Mouse (Mus musculus) lung, postnatal 0 days (tissue): ENCODE data around the gene Kif13a. TPM values are rescaled to one million over a fixed set of nuclear protein-coding genes. Genes with fewer than 3 reads are reported as not detected.

Source experiments
- ATAC-seq: fragments of 200-750 bp; cut with Nextera tagmentation; 2 replicates; pipeline ENCODE4 v1.8.0; 2017; ENCODE audit warnings: moderate library complexity
- DNase-seq: peaks from one replicate; pipeline ENCODE4 v3.0.0-alpha.2; 2016; ENCODE audit warnings: low spot score
- H3K27ac ChIP-seq: fragments of 300-500 bp; sonication (generic); 2 replicates; pipeline ENCODE4 v1.5.1; 2014; ENCODE audit warnings: antibody characterized with exemption, mild to moderate bottlenecking, low read length, mixed read lengths
- H3K27me3 ChIP-seq: fragments of 300-500 bp; sonication (generic); replicated peaks from 2 replicates; pipeline ENCODE4 v1.6.1; 2014; ENCODE audit warnings: low read length, mixed read lengths; ENCODE audit not compliant: insufficient read depth
- H3K36me3 ChIP-seq: fragments of 300-500 bp; sonication (generic); 2 replicates; pipeline ENCODE4 v1.6.1; 2014; ENCODE audit warnings: low read length, mixed read lengths; ENCODE audit not compliant: insufficient read depth
- H3K4me1 ChIP-seq: fragments of 300-500 bp; sonication (generic); 2 replicates; pipeline ENCODE4 v1.6.1; 2014; ENCODE audit warnings: antibody characterized with exemption, low read depth, low read length, mixed read lengths; ENCODE audit not compliant: insufficient read depth
- H3K4me2 ChIP-seq: fragments of 300-500 bp; sonication (generic); replicated peaks from 2 replicates; pipeline ENCODE4 v1.6.1; 2014; ENCODE audit warnings: low read depth, mild to moderate bottlenecking, low read length, moderate library complexity, mixed read lengths
- H3K4me3 ChIP-seq: fragments of 300-500 bp; sonication (generic); 2 replicates; pipeline ENCODE4 v1.5.1; 2014; ENCODE audit warnings: low read depth, low read length
- H3K9ac ChIP-seq: fragments of 300-500 bp; sonication (generic); replicated peaks from 2 replicates; pipeline ENCODE4 v1.6.1; 2014; ENCODE audit warnings: low read depth, mild to moderate bottlenecking
- H3K9me3 ChIP-seq: fragments of 300-500 bp; sonication (generic); 2 replicates; pipeline ENCODE4 v1.6.1; 2016; ENCODE audit warnings: low read length, mixed read lengths
- CTCF ChIP-seq: IDR thresholded peaks from 2 replicates; pipeline ENCODE4 v1.5.1; 2016; ENCODE audit warnings: antibody characterized with exemption, mild to moderate bottlenecking
- EP300 ChIP-seq: IDR thresholded peaks from 2 replicates; pipeline ENCODE4 v1.6.1; 2016; ENCODE audit warnings: antibody characterized with exemption, mild to moderate bottlenecking, control low read depth
- WGBS: fragments of 180-500 bp; shearing (Covaris S2); extraction: QIAGEN DNeasy Blood & Tissue Kit; methylation state at CpG from one replicate; pipeline ENCODE4 v1.1.7; 2014; 5-methylcytosine and 5-hydroxymethylcytosine counted together
- polyA plus RNA-seq: library from polyadenylated mRNA; unstranded; fragments of >200 nt; fragmentation: Nextera tagmentation; extraction: Ambion mirVana; gene quantifications from 2 replicates; pipeline ENCODE4 v1.2.1, GENCODE M21; 2015

The Kif13a gene
- polyA plus RNA-seq, 1 experiment from 2014 or later = 30.5 TPM

DNA sequence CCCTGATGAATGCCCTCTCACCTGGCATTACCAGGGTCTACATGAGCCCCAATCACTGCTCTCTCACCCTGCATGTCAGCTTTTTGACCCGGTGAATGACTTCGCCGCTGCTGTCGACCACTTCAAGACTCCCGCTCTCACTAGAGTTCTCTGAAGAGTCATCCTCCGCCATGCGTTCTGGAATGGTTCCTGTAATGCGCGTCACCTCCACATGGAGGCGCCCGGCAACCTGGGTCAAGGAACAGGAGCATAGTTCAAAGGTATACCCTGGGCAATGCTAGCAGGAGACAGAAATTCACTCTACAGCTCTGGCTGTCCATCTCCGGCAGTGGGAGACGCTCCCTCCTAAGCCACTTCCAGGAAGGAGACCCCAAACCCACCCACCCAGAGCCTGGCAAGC lies 135.8 kb downstream of the Kif13a start:
- Histone ChIP-seq H3K36me3 (peaks cover 47% of the 10 kb centered on the region; the same call in 1 of the 2 replicates), H3K27me3 (no peaks in the 10 kb centered on the region)

DNA sequence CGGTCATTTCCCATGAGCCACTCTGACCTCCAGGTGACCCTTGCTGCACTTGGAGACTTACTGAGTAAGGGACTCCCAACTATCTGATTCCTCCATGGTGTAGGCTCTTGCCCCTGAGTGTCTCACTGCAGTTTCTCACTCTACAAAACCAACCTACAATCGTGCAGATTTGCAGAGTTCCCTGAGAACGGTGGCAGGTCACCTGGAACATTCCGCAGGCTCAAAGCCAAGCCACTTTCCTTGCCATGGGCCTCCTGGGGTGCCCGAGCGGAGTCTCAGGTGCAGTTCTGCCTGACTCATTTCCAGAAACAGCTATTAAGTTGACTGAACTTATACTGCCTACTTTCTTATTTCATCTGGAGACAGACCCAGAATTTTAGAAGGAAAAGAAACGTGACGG lies 141.2 kb downstream of the Kif13a start:
- H3K4me2 ChIP-seq = no peak overlapping the region
- H3K27me3 ChIP-seq = no peaks in the 10 kb centered on the region
- no peak overlapping the region for H3K4me3 ChIP-seq
- peak; percentile 9; the same call in 1 of the 2 replicates for ATAC-seq
- H3K9me3 ChIP-seq = no peaks in the 10 kb centered on the region
- TF ChIP-seq EP300 (no peak), CTCF (no peak)
- no peak overlapping the region for H3K9ac ChIP-seq
- no peaks in the 10 kb centered on the region for H3K4me1 ChIP-seq
- peaks cover 47% of the 10 kb centered on the region; the same call in 1 of the 2 replicates for H3K36me3 ChIP-seq
- 62% methylated on average over 8 of the region's 8 CpGs for WGBS
- no peak overlapping the region for H3K27ac ChIP-seq
- peak; percentile 19 for DNase-seq

More for the DNA sequence above, 135.8 kb downstream of the Kif13a start:
- TF ChIP-seq CTCF (peak; percentile 46), EP300 (no peak)
- ATAC-seq (no peak), DNase-seq (no peak)
- no peak overlapping the region for H3K4me3 ChIP-seq
- no peak overlapping the region for H3K9ac ChIP-seq
- no peak overlapping the region for H3K27ac ChIP-seq
- no peaks in the 10 kb centered on the region for H3K4me1 ChIP-seq
- no peaks in the 10 kb centered on the region for H3K9me3 ChIP-seq
- no peak overlapping the region for H3K4me2 ChIP-seq
- 79% methylated on average over 13 of the region's 13 CpGs for WGBS

DNA sequence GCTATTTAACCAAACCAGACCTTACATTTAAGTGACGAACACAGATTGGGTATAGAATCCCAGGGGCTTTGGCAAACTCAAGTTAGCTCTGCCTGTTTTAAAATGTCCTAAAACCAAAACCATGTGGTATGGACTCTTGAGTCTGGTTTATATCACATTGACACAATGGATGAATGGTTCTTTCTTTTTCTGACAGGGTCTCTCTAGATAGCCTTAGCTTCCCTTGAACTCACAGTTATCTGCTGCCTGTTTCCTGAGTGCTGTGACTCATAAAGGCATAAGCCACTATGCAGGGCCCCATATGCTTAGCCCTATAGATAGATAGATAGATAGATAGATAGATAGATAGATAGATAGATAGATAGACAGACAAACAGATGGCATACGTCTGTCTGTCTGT lies 142.8 kb downstream of the Kif13a start:
- Histone ChIP-seq H3K36me3 (peaks cover 44% of the 10 kb centered on the region; the same call in 1 of the 2 replicates), H3K27ac (no peak overlapping the region), H3K9ac (no peak overlapping the region), H3K4me3 (no peak overlapping the region), H3K9me3 (no peaks in the 10 kb centered on the region), H3K4me1 (no peaks in the 10 kb centered on the region), H3K27me3 (no peaks in the 10 kb centered on the region), H3K4me2 (no peak overlapping the region)
- no peak for TF ChIP-seq EP300
- no peak for TF ChIP-seq CTCF
- DNase-seq = no peak
- ATAC-seq = no peak
- WGBS = 100% methylated on average over 2 of the region's 2 CpGs

DNA sequence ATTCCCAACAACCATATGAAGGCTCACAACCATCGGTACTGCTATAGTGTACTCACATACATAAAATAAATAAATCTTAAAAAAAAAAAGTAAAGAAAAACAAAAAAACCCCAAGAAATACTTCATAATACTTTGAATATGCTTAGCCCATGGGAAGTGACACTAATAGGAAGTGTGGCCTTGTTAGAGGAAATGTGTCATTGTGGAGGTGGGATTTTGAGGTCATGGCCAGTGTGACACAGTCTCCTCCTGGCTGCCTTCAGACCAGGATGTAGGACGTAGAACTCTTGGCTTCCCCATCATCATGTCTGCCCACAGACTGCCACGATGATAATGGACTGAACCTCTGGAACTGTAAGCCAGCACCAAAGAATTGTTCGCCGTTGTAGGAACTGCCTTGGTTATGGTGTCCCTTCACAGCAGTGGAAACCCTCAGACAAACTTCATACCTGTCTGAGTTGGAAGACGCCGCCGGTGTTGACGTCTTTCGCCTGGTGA lies 143.6 kb downstream of the Kif13a start:
- 91% methylated on average over 10 of the region's 10 CpGs for WGBS

DNA sequence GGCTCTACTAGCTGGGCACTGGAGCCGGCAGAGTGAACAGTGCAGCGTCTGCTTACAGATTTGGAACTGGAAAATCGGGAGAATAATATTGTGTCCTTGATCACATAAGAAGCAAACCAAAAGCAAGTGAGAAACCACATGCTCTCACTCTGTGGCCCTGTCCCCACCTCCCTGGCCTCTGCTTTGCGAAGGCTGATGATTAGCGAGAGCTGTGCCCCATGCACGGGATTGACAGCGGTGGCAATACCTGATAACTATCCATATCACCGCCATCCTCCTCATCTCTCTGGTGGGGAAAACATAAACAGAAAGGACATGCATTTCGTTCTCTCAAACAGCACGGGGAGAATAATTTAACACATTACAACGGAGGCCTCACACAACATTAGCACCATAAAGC lies 149.3 kb downstream of the Kif13a start:
- Histone ChIP-seq H3K27ac (no peak overlapping the region), H3K4me1 (peaks cover 7% of the 10 kb centered on the region; the same call in 1 of the 2 replicates), H3K9ac (no peak overlapping the region), H3K27me3 (no peaks in the 10 kb centered on the region), H3K4me3 (no peak overlapping the region), H3K4me2 (no peak overlapping the region), H3K9me3 (no peaks in the 10 kb centered on the region), H3K36me3 (peaks cover 22% of the 10 kb centered on the region; the same call in 1 of the 2 replicates)
- no peak for TF ChIP-seq CTCF
- TF ChIP-seq EP300 = no peak
- 74% methylated on average over 11 of the region's 11 CpGs for WGBS
- no peak for DNase-seq
- ATAC-seq = no peak

More for the DNA sequence above, 143.6 kb downstream of the Kif13a start:
- Histone ChIP-seq H3K27ac (no peak overlapping the region), H3K9ac (no peak overlapping the region), H3K27me3 (no peaks in the 10 kb centered on the region), H3K9me3 (no peaks in the 10 kb centered on the region), H3K36me3 (peaks cover 46% of the 10 kb centered on the region; the same call in 1 of the 2 replicates), H3K4me1 (no peaks in the 10 kb centered on the region), H3K4me3 (no peak overlapping the region), H3K4me2 (no peak overlapping the region)
- no peak for DNase-seq
- TF ChIP-seq CTCF (no peak), EP300 (no peak)
- ATAC-seq = no peak

DNA sequence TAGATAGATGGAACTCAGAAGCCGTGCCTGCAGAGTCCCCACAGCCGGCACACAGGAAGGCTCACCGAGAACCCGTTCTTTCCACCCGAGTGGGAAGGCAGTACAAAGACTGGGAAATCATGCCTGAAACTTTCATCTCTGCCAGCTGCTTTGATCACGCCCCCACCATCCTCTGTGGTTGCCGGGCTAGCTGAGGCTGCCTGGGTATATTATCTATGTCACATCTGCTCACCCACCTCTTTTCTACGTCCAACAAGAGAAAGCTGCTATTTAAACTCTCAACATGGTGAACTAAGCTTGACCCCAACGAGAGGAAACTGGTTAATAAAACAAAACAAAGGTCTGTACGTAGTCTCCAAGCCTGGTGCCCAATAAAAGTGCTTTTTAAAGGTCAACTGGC lies 149.8 kb downstream of the Kif13a start:
- WGBS = 39% methylated on average over 10 of the region's 10 CpGs
- Histone ChIP-seq H3K4me2 (no peak overlapping the region), H3K9ac (no peak overlapping the region), H3K27ac (no peak overlapping the region), H3K9me3 (no peaks in the 10 kb centered on the region), H3K36me3 (peaks cover 21% of the 10 kb centered on the region; the same call in 1 of the 2 replicates), H3K27me3 (no peaks in the 10 kb centered on the region), H3K4me1 (peaks cover 7% of the 10 kb centered on the region; the same call in 1 of the 2 replicates), H3K4me3 (no peak overlapping the region)
- peak; percentile 43; the same call in 1 of the 2 replicates for ATAC-seq
- TF ChIP-seq EP300 (no peak), CTCF (no peak)
- DNase-seq = peak; percentile 34
